Mouse (Mus musculus) myocyte (in vitro differentiated cells): ENCODE results near the gene Catsperg1. TPM values are rescaled to one million over a fixed set of nuclear protein-coding genes. Genes with fewer than 3 reads are reported as not detected.
A peak's percentile ranks its signal among the peaks of the same experiment; 100 is the strongest.

Experiments
- H3K27me3 ChIP-seq: one replicate; pipeline ENCODE4 v1.6.1; 2011; ENCODE audit not compliant: control insufficient read depth, insufficient read depth, insufficient read length
- H3K36me3 ChIP-seq: one replicate; pipeline ENCODE4 v1.6.1; 2011; ENCODE audit not compliant: control insufficient read depth, insufficient read depth
- H3K4me2 ChIP-seq: one replicate; pipeline ENCODE4 v1.6.1; 2011; ENCODE audit warnings: low read depth, control low read depth
- H3K4me3 ChIP-seq: one replicate; pipeline ENCODE4 v1.5.1; 2011; ENCODE audit warnings: mild to moderate bottlenecking, control low read depth, moderate library complexity
- H3K79me2 ChIP-seq: one replicate; pipeline ENCODE4 v1.6.1; 2011; ENCODE audit not compliant: control insufficient read depth, insufficient read depth
- H3ac ChIP-seq: one replicate; pipeline ENCODE4 v1.6.1; 2011; ENCODE audit not compliant: control insufficient read depth, insufficient read length
- CEBPB ChIP-seq: IDR thresholded peaks from 2 replicates; pipeline ENCODE4 v1.6.1; 2011; ENCODE audit warnings: mild to moderate bottlenecking, moderate library complexity; ENCODE audit not compliant: poor library complexity, insufficient read depth, severe bottlenecking
- E2F4 ChIP-seq: IDR thresholded peaks from one replicate; pipeline ENCODE4 v1.6.1; 2011; ENCODE audit warnings: mild to moderate bottlenecking, control low read depth, moderate library complexity; ENCODE audit not compliant: insufficient read depth
- MAX ChIP-seq: IDR thresholded peaks from one replicate; pipeline ENCODE4 v1.6.1; 2011; ENCODE audit warnings: low read depth, mild to moderate bottlenecking, control low read depth
- MYOD1 ChIP-seq, 3 experiments: IDR thresholded peaks; one replicate each; pipeline ENCODE4 v1.6.1; 2011; ENCODE audit warnings: control low read depth in 2 of 3, low read depth in 2 of 3, mild to moderate bottlenecking in 2 of 3, moderate library complexity in 1 of 3; ENCODE audit not compliant: insufficient read length in 2 of 3, control insufficient read depth in 1 of 3
- MYOG ChIP-seq, 3 experiments: IDR thresholded peaks; one replicate each; pipeline ENCODE4 v1.6.1; 2011; ENCODE audit warnings: control low read depth in 2 of 3, low read depth in 2 of 3, mild to moderate bottlenecking in 2 of 3; ENCODE audit not compliant: insufficient read length in 2 of 3, control insufficient read depth in 1 of 3, insufficient read depth in 1 of 3
- POLR2A ChIP-seq: IDR thresholded peaks from one replicate; pipeline ENCODE4 v1.6.1; 2011; ENCODE audit warnings: low read depth, mild to moderate bottlenecking, control low read depth, moderate library complexity; ENCODE audit not compliant: insufficient read length
- POLR2AphosphoS2 ChIP-seq: IDR thresholded peaks from one replicate; pipeline ENCODE4 v1.6.1; 2011; ENCODE audit warnings: low read depth, control low read depth; ENCODE audit not compliant: insufficient read length
- REST ChIP-seq: IDR thresholded peaks from one replicate; pipeline ENCODE4 v1.6.1; 2011; ENCODE audit warnings: mild to moderate bottlenecking, control low read depth, moderate library complexity; ENCODE audit not compliant: insufficient read depth, insufficient read length
- SRF ChIP-seq: IDR thresholded peaks from one replicate; pipeline ENCODE4 v1.6.1; 2011; ENCODE audit warnings: low read depth; ENCODE audit not compliant: control insufficient read depth, insufficient read length
- TCF12 ChIP-seq: IDR thresholded peaks from one replicate; pipeline ENCODE4 v1.6.1; 2011; ENCODE audit warnings: mild to moderate bottlenecking, control low read depth; ENCODE audit not compliant: poor library complexity, insufficient read depth, severe bottlenecking
- TCF3 ChIP-seq: IDR thresholded peaks from one replicate; pipeline ENCODE4 v1.6.1; 2011; ENCODE audit warnings: low read depth, control low read depth; ENCODE audit not compliant: insufficient read length
- USF1 ChIP-seq: IDR thresholded peaks from one replicate; pipeline ENCODE4 v1.6.1; 2011; ENCODE audit warnings: low read depth, mild to moderate bottlenecking, control low read depth, moderate library complexity
- polyA plus RNA-seq: library from polyadenylated mRNA; unstranded; fragments of >200 nt; fragmentation: generic; extraction: Trizol; gene quantifications from one replicate; pipeline ENCODE4 v1.2.1, GENCODE M21; 2012; ENCODE audit warnings: missing spikeins

Catsperg1 gene
- not detected for polyA plus RNA-seq

GRCm38 (mm10) chr7:29213675-29214082 lies at the start of gene Catsperg1:
Gene Catsperg1 (minus strand): TSS chr7:29214035.
- TF ChIP-seq REST (no peak), TCF3 (no peak), POLR2AphosphoS2 (no peak), MYOD1 (IDR thresholded peaks at IDR 0.05; ENCODE audit: control insufficient read depth in 1 of 3, insufficient read length in 2 of 3, low read depth in 2 of 3) (no peak), CEBPB (no peak), SRF (no peak), MYOG (IDR thresholded peaks at IDR 0.05; ENCODE audit: control insufficient read depth in 1 of 3, insufficient read depth in 1 of 3, insufficient read length in 2 of 3, low read depth in 2 of 3) (no peak), USF1 (no peak), POLR2A (no peak), MAX (no peak), E2F4 (no peak), TCF12 (no peak)
- Histone ChIP-seq H3K36me3 (no peaks in the 10 kb centered on the region), H3K79me2 (no peaks in the 10 kb centered on the region), H3K4me3 (no peak within 1 kb of the TSS), H3ac (no peak within 1 kb of the TSS), H3K27me3 (no peaks in the 10 kb centered on the region), H3K4me2 (no peak within 1 kb of the TSS)

GRCm38 (mm10) chr7:29262151-29262550 lies 48.3 kb upstream of the Catsperg1 start:
- TF ChIP-seq TCF12 (no peak), REST (no peak), TCF3 (no peak), USF1 (no peak)
- Histone ChIP-seq H3K79me2 (no peaks in the 10 kb centered on the region), H3K4me3 (no peak overlapping the region)

GRCm38 (mm10) chr7:29259781-29260730 lies 46.2 kb upstream of the Catsperg1 start:
- TF ChIP-seq MYOD1 (IDR thresholded peaks at IDR 0.05; ENCODE audit: control insufficient read depth in 1 of 3, insufficient read length in 2 of 3, low read depth in 2 of 3) = peak in 1 of 3 experiments; percentile 18
- TF ChIP-seq MYOG (IDR thresholded peaks at IDR 0.05; ENCODE audit: control insufficient read depth in 1 of 3, insufficient read depth in 1 of 3, insufficient read length in 2 of 3, low read depth in 2 of 3) = no peak
- Histone ChIP-seq H3K79me2 (no peaks in the 10 kb centered on the region), H3K4me2 (no peak overlapping the region), H3ac (no peak overlapping the region), H3K36me3 (no peaks in the 10 kb centered on the region), H3K27me3 (peaks cover 35% of the 10 kb centered on the region), H3K4me3 (no peak overlapping the region)

More at GRCm38 (mm10) chr7:29262151-29262550, 48.3 kb upstream of the Catsperg1 start:
- Histone ChIP-seq H3K27me3 (peaks cover 37% of the 10 kb centered on the region), H3K4me2 (no peak overlapping the region), H3K36me3 (no peaks in the 10 kb centered on the region), H3ac (no peak overlapping the region)

GRCm38 (mm10) chr7:29257368-29257767 lies 43.5 kb upstream of the Catsperg1 start:
- Histone ChIP-seq H3K79me2 (no peaks in the 10 kb centered on the region), H3K4me3 (no peak overlapping the region)

GRCm38 (mm10) chr7:29255875-29256274 lies 42.0 kb upstream of the Catsperg1 start:
- TF ChIP-seq CEBPB (no peak), POLR2A (no peak)

More at GRCm38 (mm10) chr7:29257368-29257767, 43.5 kb upstream of the Catsperg1 start:
- TF ChIP-seq MYOD1 (IDR thresholded peaks at IDR 0.05; ENCODE audit: control insufficient read depth in 1 of 3, insufficient read length in 2 of 3, low read depth in 2 of 3) (no peak), REST (no peak), SRF (no peak), MYOG (IDR thresholded peaks at IDR 0.05; ENCODE audit: control insufficient read depth in 1 of 3, insufficient read depth in 1 of 3, insufficient read length in 2 of 3, low read depth in 2 of 3) (no peak), USF1 (no peak), MAX (no peak), POLR2AphosphoS2 (no peak), POLR2A (no peak), TCF12 (no peak)
- Histone ChIP-seq H3K27me3 (peaks cover 12% of the 10 kb centered on the region), H3K36me3 (no peaks in the 10 kb centered on the region), H3K4me2 (no peak overlapping the region), H3ac (no peak overlapping the region)

More at GRCm38 (mm10) chr7:29255875-29256274, 42.0 kb upstream of the Catsperg1 start:
- no peaks in the 10 kb centered on the region for H3K79me2 ChIP-seq
- H3K27me3 ChIP-seq = peaks cover 7% of the 10 kb centered on the region
- H3K4me2 ChIP-seq = no peak overlapping the region
- H3K4me3 ChIP-seq = no peak overlapping the region
- H3K36me3 ChIP-seq = no peaks in the 10 kb centered on the region
- no peak overlapping the region for H3ac ChIP-seq
